Mouse (Mus musculus) T-cell, adult 2 months (primary cell): ENCODE measurements around the gene Tma16.

Experiments
- DNase-seq: peaks from one replicate; pipeline ENCODE4 v3.0.0; 2022; ENCODE audit warnings: low spot score

Gene Tma16

GRCm38 (mm10) chr8:66486084-66486763 lies at the start of gene Tma16:
Gene Tma16, minus strand, starts transcription at chr8:66486530.
- peak; percentile 77 for DNase-seq

- no peak for DNase-seq
Measured at GRCm38 (mm10) chr8:66520576-66520975, 34.2 kb upstream of the Tma16 start.

GRCm38 (mm10) chr8:66519149-66519548 lies 32.8 kb upstream of the Tma16 start:
- DNase-seq: no peak

GRCm38 (mm10) chr8:66511537-66511936 lies 25.2 kb upstream of the Tma16 start, which contains the start of gene Tktl2:
Gene Tktl2, plus strand, starts transcription at chr8:66511756.
- DNase-seq: no peak

GRCm38 (mm10) chr8:66503381-66503780 lies 17.1 kb upstream of the Tma16 start:
- DNase-seq: no peak

- peak; percentile 29 for DNase-seq
Measured at GRCm38 (mm10) chr8:66496998-66497577, 10.8 kb upstream of the Tma16 start.

GRCm38 (mm10) chr8:66495726-66496125 lies 9.4 kb upstream of the Tma16 start:
- DNase-seq: peak; percentile 34

GRCm38 (mm10) chr8:66494496-66494895 lies 8.2 kb upstream of the Tma16 start:
- DNase-seq: no peak

GRCm38 (mm10) chr8:66490624-66491023 lies 4.3 kb upstream of the Tma16 start:
- no peak for DNase-seq

- DNase-seq: no peak
Measured at GRCm38 (mm10) chr8:66488556-66488955, 2.2 kb upstream of the Tma16 start.

GRCm38 (mm10) chr8:66476880-66477279 lies 9.4 kb downstream of the Tma16 start:
- no peak for DNase-seq

GRCm38 (mm10) chr8:66469821-66470220 lies 16.5 kb downstream of the Tma16 start:
- DNase-seq: no peak

- DNase-seq: no peak
Measured at GRCm38 (mm10) chr8:66457057-66457456, 29.3 kb downstream of the Tma16 start.

- DNase-seq: no peak
Measured at GRCm38 (mm10) chr8:66450691-66451090, 35.6 kb downstream of the Tma16 start.

- DNase-seq: no peak
Measured at GRCm38 (mm10) chr8:66445351-66445750, 41.0 kb downstream of the Tma16 start.

GRCm38 (mm10) chr8:66444141-66444540 lies 42.2 kb downstream of the Tma16 start:
- DNase-seq: no peak

GRCm38 (mm10) chr8:66442778-66443177 lies 43.6 kb downstream of the Tma16 start:
- no peak for DNase-seq

- DNase-seq: no peak
Measured at GRCm38 (mm10) chr8:66441123-66441522, 45.2 kb downstream of the Tma16 start.

- no peak for DNase-seq
Measured at GRCm38 (mm10) chr8:66438468-66438867, 47.9 kb downstream of the Tma16 start.

GRCm38 (mm10) chr8:66437929-66438328 lies 48.4 kb downstream of the Tma16 start:
- DNase-seq: no peak

GRCm38 (mm10) chr8:66436804-66437203 lies 49.5 kb downstream of the Tma16 start:
- no peak for DNase-seq

- no peak for DNase-seq
Measured at GRCm38 (mm10) chr8:66433577-66433976, 52.8 kb downstream of the Tma16 start.

- DNase-seq: no peak
Measured at GRCm38 (mm10) chr8:66430639-66431038, 55.7 kb downstream of the Tma16 start.
